Mouse (Mus musculus): ENCODE measurements around the gene Hspbap1.
A peak's percentile ranks its signal among the peaks of the same experiment; 100 is the strongest.

The Hspbap1 gene

DNA sequence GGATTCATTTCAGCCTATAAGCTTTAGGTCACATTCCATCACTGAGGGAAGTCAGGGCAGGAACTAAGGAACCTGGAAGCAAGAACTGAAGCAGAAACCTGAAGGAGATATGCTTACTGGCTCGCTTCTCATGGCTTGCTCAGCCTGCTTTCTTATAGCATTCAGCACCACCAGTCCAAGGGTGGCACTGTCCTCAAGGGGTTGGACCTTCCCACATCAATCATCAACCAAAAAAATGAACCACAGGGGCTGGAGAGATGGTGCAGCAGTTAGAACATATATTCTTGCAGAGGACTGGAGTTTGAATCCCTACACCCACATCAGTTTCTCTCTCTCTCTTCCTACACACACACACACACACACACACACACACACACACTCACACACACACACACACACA, 5.2 kb upstream of the Hspbap1 start:
- DNase-seq: no peak

DNA sequence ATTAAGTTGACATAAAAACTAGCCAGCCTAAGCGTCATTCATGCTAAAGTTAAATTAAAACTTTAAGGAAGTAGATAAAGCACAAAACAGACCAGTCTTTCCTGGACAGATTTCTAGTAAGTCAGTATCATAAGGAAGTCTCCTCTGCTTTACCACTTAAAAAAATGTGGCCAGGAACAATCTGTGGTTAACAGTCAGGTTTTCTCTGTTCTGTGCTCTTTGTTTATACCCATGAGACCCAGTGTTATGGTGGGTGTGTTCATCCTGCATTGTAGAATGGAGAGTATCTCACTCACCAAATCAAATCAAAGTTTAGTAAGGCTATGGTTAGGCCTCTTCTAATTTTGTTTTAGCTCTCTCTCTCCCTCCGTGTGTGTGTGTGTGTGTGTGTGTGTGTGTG, 4.7 kb upstream of the Hspbap1 start:
- no peak for DNase-seq

DNA sequence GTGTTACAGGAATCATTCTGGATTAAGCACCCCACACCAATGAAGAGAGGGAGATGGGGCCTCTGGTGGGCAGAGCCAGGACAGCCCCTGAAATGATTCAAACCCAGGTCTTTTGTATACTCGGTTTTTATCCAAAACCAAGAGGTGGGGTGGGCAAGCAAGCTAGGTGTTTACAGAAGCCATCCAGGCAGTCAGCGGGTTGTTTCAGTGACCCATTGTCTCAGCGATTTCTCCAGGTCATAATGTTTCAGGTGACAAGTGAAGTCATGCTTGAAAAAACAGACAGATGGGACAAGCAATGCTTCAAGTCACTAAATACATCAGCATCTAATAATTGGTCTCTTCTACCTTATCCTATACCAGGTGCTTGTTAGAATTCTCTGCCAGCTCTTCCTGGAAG, 3.8 kb upstream of the Hspbap1 start:
- DNase-seq: no peak

DNA sequence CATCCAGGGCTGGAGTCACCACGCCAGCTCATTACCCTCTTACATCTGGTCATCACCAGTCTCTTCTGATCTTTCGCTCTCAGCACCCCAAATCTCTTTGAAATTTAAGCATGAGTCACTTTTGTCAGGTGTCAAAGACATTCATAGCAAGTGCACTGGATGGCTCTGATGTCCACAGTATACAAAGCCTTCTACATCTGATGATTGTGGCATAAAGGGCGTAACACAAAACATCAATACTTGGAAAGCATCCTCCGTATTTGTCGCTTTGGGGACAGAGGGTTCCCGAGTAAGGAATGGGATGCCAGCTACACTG, 1.7 kb upstream of the Hspbap1 start:
- no peak for DNase-seq

DNA sequence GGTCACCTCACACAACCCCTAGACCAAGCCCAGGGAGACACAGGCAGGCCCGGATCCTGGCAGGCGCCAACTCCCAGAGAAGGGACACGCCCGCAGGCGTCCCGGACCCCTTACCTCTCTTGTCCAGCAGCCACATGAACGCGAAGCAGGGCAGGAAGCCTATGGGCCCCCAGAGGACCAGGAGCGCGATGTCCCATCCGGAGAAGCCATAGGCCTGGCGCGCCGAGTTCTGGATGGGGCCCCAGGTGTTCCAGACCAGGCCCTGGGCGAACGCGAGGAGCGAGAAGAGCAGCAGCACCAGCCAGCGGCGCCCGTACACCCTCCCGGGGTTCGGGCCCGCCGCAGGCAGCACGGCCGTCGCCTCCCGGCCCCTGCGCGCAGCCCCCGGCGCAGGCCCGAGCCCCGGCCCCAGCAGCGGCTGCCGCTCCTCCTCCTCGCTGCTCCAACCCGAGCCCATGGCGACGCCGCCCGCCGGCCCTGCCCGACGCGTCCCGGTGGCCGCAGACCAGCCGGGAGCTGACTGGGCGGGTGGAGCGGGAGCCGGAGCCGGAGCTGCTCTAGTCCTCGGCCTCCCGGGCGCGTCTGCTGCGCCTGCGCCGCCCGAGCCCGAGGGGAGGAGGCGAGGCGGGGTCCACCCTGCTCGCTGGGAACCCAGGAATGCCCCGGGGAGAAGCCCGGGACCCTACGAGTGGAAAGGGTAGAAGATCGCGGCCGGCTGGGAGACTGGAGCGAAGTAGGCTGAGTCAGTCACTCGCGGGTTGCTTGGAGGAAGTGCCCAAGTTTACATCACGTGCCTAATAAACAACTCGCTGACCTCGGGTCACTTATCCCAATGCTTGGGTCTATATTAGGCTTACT, 1.2 kb upstream of the Hspbap1 start, which contains the start of gene Dirc2:
Gene Dirc2 (minus strand): TSS at position 572 of the 858 bp plus-strand sequence.
- peak; percentile 79 for DNase-seq

DNA sequence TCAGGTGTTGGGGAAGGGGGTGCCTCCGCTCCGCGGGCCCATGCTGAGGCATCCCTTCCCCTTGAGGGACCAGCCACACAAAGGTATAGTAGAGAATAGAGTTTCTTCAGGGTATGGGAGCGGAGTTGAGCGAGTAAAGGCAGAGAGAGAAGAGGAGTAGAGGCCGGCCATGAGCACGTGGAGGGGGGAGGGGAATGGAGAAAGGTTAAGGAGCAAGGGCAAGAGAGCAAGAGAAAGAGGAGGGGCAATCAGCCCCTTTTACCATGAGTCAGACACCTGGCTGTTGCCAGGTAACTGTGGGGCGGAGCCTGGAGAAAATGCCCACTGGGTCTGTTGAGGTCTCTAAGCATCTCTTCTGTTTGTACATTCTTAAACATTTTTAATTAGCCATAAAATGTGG, 966 bp downstream of the Hspbap1 start:
- peak; percentile 7 for DNase-seq

DNA sequence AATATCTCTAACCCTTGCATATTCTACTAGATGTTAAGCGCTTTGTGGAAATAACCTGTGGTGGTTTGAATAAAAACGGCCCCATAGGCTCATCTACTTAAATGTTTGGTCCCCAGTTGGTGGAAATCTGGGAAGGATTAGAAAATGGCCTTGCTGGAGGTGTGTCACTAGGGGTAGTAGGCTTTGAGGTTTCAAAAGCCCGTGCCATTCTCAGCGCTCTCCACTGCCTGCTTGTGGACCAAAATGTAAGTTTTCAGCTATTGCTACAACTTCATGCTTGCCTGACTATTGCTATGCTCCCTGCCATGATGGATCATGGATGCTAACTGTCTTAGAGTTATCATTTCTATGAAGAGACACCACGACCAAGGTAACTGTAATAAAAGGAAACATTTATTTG, 1.4 kb downstream of the Hspbap1 start:
- no peak for DNase-seq

DNA sequence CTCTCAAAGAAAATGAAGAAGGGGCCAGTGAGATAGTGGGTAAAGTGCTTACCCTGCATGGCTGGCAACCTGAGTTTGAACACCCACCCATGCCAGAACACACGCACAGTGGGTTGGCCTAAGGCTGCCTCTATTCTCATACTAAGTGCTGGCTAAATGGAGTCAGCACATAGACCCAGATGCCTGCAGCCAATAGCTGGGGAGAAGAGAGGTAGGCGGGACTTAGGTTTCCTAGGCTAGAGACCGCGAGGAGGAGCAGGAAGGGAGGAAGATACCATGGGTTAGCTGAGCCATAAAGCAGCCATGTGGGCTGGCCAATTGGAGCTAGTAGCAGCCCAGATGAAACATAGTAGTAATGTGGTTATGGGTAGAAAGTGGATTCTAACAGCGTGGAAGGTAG, 2.4 kb downstream of the Hspbap1 start:
- DNase-seq: no peak

DNA sequence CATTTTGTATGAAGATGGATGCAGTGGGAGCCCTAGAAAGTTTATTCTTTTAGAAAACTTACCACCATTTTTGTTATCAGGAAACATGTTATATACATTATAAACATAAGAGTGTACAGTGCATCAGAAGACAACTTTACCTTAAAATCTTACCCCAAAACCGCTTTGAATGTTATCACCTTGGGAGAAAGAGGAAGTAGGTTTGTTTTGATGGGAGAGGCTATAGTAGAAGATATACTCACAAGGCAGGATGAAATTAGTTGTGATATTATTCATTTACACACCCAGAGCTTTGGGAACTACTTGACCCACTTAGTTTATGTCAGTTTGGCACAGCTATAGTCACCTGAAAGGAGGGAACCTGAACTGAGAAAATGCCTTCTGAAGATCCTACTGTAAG, 5.7 kb downstream of the Hspbap1 start:
- no peak for DNase-seq

DNA sequence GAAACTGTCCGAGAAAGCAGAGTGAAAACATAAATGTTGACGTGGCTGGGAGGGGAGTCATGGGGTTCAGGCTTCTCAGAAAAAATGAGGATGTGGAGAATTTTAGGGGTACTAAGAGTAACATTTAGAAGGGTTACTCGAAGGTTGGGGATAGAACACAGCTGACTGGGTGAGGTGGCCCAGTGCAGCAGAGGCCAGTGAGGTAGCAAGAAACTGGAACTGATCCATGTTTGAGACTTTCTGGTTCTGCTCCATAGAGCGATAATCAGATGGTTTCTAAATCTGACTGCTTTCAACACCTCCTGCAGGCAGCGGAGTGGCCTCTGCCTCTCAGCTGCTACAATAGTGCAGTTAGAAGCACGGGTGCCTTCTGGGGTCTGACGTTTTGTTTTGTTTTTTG, 6.6 kb downstream of the Hspbap1 start:
- DNase-seq: no peak

DNA sequence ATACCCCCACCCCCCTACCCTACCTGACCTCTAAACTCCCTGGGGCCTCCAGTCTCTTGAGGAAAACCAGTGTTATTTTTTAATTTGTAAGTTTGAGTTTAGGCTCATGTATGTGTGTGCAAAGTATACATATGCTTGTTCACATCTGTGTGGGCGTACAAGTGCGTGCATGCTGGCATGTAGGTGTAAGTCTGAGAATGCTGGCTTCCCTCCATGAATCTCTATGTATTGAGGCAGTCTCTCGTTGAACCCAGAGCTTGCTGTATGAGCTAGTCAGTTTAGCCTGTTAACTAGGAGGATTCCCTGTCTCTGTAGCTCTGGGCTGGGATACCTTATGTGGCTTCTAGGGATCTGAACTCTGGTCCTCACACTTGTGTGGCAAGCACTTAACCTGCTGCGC, 7.6 kb downstream of the Hspbap1 start:
- DNase-seq: no peak

DNA sequence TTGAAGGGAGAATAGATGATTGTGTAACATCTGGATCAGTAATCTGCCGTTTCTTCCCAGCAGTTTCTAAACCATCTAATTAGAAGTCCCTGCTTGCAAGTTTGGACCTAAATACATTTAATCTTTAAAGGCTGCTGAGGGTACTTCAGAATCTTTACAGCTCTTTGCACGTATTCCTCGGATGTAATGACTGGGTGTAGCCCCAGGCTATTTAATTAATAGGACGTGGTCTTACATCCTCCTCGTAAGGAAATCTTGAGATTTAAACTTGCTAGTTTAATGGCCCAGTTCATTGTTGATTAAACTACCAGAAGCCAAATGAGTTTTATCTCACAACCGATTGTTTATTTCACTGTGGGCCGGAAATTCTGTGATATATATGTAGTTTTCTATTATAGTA, 9.5 kb downstream of the Hspbap1 start:
- DNase-seq: no peak

DNA sequence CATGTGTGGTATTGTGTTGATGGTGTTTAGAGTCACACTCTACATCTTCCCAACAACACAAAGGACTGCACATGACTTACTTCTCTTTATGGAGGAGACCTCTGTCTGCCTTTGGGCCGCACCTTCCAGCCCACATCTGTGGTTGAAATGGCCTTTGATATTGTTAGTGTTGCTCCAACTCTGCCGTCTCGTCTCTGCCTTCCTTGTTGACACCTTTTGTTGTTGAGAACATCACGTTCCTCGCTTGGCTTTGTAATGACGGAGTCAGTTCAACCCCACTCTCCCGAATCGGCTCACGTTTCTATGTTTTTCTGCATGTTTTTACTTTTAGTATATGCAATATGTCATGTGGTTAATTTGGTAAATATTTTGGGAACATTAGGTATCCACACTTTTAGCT, 10.9 kb downstream of the Hspbap1 start:
- no peak for DNase-seq

DNA sequence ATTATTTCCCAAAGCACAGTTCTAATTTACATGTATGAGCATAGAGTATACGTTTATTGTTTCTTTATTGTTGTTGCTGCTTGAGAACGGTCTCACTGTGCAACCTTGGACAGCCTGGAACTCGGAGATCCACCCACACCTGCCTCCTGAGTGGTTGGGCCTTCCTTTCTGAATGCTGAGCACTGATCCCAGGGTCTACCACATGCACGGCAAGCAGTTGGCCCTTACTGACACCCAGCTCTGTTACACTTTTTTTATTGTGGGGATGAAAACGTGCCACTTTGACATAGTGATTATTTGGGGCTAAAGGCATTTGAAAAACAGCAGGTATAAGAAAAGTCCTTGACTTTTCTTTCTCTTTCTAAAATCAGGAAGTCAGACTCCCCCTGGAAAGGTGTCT, 11.5 kb downstream of the Hspbap1 start:
- no peak for DNase-seq

DNA sequence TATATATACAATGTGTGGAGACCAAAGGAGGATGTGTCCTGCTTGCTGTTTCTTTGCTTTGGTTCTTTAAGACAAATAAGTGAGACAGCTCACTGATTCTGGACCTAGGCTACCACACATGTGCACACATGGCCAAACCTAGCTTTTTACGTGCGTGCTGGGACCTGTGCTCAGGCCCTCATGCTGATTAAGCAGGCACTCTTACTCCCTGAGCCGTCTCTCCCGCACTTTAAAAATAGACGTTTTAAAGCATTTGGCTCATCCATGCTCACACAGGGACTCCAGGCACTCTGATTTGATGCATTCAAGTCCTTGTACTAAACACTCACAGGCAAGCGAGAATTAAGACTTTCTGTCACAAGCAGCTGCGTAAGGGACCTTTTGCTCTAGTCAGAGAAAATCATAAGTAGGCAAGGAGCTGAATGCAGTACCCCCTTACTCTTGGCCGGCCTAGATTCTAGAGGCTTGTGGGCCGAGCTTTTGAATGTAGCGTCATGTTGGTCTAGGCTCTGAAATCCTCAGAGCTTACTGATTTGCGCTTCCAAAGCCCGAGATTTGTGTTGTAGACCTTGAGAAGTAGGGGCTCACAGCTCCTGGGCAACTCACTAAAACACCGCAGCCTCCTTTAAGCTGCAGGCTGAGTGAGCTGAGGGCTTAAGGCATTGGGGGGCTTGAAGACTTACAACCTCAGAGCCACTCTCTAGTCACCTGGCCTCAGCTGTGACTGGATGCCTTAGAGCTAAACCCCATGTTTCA, 12.5 kb downstream of the Hspbap1 start:
- DNase-seq: no peak

DNA sequence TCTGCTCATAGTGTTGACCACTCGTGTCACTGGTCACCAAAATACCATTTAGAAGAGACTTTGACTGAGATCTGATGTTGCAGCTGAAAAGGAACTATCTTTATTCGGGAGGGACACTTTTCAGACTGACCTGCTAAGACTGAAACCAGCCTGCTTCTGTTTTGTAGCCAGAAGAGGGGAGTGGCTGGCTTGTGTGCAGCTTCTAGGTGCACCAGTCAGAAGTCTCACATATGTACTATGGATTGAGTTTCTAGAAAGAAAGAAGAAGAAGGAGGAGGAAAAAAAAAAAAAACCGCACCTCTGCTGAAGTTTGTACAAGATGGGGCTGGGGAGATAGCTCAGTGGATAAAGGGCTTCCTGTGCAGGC, 13.0 kb downstream of the Hspbap1 start:
- DNase-seq: no peak

DNA sequence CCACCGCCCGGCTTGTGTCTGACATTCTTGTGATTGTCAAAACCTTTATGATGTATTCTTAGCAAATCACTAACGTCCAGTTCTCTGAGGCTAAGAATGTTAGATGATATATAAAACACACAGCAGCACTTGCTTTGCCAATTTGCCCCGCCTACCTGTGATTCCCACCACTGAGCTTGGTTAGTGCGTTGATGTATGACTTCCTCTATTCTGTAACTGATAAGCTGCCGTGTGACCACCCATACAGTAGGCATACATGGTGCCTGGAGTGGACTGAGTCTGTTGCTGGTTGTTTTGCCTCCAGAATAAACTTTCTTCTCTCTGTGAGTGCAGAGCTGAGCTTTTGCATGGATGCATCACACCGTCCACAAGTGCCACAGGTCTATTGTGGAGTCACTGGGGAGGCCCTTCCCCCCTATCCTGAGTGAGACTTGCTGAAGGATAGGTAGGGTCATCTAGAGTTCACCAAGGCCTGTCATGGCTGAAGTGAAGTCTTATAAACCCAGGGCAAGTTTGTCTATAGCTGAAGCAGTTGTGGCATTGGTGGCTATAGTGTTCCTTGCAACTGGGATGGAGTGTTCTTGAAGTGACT, 14.1 kb downstream of the Hspbap1 start:
- DNase-seq: no peak

DNA sequence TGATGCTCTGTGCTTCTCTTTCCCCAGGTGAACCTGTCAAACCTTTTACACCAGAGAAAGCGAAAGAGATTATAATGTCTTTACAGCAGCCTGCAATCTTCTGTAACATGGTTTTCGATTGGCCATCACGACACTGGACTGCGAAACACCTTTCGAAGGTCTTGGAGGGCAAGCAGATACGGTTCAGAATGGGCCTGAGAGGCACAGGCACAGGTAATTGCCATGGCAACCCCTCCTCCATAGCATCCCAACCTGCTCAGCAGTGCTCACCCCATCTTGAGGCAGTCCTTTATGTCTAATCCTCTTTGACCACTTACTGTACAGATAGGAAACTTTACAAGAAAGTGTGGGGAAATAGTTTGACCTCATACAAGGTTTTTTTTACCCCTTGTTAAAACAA, 17.0 kb downstream of the Hspbap1 start:
- no peak for DNase-seq

DNA sequence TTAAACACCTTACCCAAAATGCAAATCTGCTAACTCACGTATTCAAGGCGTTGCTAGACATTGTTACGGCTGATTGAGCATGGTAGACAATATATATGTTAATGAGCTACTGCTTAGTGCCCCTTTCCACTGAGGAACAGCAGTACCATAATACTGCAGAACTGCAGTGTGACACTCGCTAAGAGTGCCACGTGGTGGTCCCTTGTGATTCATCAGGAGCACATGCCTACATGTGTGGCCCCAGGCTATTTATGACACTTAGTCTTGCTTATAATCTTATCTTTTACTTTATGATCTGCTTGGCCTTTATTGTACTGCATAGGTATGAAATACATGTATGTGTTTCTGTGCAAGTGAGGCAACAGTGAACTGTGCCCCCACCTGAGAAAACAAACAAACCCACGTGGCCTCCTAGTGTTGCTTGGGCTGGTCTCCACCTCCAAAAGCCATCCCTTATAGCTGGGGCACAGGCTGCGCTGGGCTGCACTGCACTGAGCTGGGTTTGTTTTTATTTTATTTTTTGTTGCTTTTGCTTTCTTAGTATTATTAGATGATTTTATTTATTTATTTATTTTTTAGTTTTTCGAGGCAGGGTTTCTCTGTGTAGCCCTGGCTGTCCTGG, 17.5 kb downstream of the Hspbap1 start:
- no peak for DNase-seq

DNA sequence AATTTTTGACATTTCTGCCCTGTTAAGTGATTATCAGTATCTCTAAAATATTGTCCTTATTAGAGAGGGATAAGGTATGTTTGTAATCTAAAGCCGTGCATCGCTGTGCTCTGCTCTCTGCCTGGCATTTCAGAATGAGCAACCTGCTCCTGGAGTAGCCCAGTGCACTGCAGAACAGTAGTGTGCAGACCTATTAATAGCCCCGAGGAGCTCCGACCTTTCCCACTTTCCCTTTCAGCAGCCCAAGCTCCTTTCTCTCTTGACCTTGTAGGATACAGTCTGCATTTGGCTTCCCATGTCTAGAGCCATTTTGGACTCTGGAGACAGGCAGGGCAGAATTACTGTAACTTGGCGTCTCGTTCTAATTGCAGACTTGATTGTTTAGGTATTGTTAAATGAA, 18.2 kb downstream of the Hspbap1 start:
- no peak for DNase-seq

DNA sequence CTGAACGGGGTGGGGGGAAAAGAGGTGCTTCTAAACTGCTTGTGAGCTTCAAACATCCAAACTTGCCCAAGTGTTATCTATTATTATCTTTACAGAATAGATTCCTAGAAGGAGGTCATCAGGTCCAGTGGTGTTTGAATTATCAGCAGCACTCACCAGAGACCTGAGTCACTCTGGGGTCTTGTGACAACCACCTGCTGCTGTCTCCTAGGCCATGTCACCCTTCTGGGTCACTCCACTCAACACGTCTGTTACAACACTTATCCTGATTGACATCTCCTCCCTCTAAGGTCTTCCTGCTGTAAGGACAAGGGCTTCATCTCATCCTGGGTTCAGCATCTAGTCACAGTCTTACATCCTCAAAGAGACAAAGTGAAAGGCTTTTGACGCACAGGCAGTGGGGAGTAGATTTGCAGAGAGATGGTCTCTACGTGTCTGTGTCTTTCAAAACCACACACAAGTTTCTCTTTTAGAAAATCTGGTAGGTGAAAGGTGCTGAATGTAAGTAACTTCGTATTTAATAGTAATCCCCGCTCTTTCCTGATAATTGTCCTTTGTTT, 21.9 kb downstream of the Hspbap1 start:
- DNase-seq: no peak

DNA sequence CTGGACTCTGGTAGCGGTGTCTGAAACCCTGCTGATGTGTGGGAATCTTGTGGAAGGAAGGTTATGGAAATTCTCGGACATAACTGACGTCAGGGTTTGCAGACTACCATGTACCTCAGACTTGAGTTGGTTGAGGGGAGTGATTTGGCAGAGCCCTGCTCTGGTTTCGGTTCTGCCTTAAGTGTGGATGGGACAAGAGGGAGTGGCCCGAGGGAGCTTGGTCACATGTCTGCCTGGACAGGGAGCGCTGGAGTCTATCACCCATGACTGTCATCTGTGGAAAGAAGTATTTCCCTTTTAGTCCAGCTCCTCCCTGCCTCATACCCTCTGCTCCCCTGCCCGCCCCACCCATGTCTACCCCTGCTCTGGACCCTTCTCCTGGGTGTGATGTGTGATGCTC, 32.0 kb downstream of the Hspbap1 start:
- DNase-seq: no peak

DNA sequence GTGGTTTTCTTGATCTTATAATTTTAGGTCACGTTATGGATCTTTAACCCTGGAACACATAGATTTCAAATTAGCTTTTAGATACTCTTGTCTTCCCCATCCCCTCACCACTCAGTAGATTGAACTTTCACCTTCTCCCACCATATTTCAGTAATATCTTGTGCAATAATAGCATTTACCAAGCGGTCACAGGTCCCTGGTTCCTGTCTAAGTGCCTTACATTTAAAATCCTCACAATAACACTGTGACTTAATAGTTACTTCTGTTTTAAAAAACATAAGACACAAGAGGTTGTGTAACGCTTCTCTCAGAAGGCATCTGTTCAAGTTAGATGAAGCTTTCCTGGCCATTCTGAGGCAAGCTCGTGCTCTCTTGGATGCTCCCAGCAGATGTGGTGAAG, 33.5 kb downstream of the Hspbap1 start:
- no peak for DNase-seq
